Mouse (Mus musculus) kidney, embryonic 16.5 days (tissue): ENCODE measurements around the gene Fndc10. TPM values are rescaled to one million over a fixed set of nuclear protein-coding genes. Genes with fewer than 3 reads are reported as not detected.
A peak's percentile ranks its signal among the peaks of the same experiment; 100 is the strongest.

Source experiments
- ATAC-seq: fragments of 200-750 bp; cut with Nextera tagmentation; 2 replicates; pipeline ENCODE4 v1.8.0; 2017; ENCODE audit warnings: moderate TSS enrichment; ENCODE audit not compliant: low FRiP score, low TSS enrichment
- H3K27ac ChIP-seq: fragments of 300-500 bp; sonication (generic); 2 replicates; pipeline ENCODE4 v1.5.1; 2014; ENCODE audit warnings: low read length
- H3K27me3 ChIP-seq: fragments of 300-500 bp; sonication (generic); 2 replicates; pipeline ENCODE4 v1.6.1; 2014; ENCODE audit warnings: low read length, control low read depth, mixed read lengths; ENCODE audit not compliant: insufficient read depth
- H3K36me3 ChIP-seq: fragments of 300-500 bp; sonication (generic); 2 replicates; pipeline ENCODE4 v1.6.1; 2014; ENCODE audit warnings: low read length, control low read depth, mixed read lengths; ENCODE audit not compliant: insufficient read depth
- H3K4me1 ChIP-seq: fragments of 300-500 bp; sonication (generic); 2 replicates; pipeline ENCODE4 v1.6.1; 2014; ENCODE audit warnings: low read length, control low read depth, mixed read lengths; ENCODE audit not compliant: insufficient read depth
- H3K4me2 ChIP-seq: fragments of 300-500 bp; sonication (generic); replicated peaks from 2 replicates; pipeline ENCODE4 v1.6.1; 2014; ENCODE audit warnings: low read depth, low read length
- H3K4me3 ChIP-seq: fragments of 300-500 bp; sonication (generic); 2 replicates; pipeline ENCODE4 v1.5.1; 2014; ENCODE audit warnings: mild to moderate bottlenecking, low read length
- H3K9ac ChIP-seq: fragments of 300-500 bp; sonication (generic); replicated peaks from 2 replicates; pipeline ENCODE4 v1.6.1; 2014; ENCODE audit warnings: low read length
- H3K9me3 ChIP-seq: fragments of 300-500 bp; sonication (generic); 2 replicates; pipeline ENCODE4 v1.6.1; 2016; ENCODE audit warnings: low read length, control low read depth
- WGBS: fragments of 180-500 bp; shearing (Covaris S2); extraction: QIAGEN DNeasy Blood & Tissue Kit; methylation state at CpG from one replicate; pipeline ENCODE4 v1.1.7; 2014; 5-methylcytosine and 5-hydroxymethylcytosine counted together
- polyA plus RNA-seq: library from polyadenylated mRNA; unstranded; fragments of >200 nt; fragmentation: Nextera tagmentation; extraction: Ambion mirVana; gene quantifications from 2 replicates; pipeline ENCODE4 v1.2.1, GENCODE M21; 2015

Fndc10 gene
- polyA plus RNA-seq, 1 experiment from 2014 or later = 2.8 TPM

GRCm38 (mm10) chr4:155700425-155700824 is 6.3 kb downstream of the Fndc10 start:
- Histone ChIP-seq H3K27me3 (no peaks in the 10 kb centered on the region), H3K4me3 (no peak overlapping the region), H3K27ac (no peak overlapping the region), H3K4me1 (peaks cover 10% of the 10 kb centered on the region; the same call in 1 of the 2 replicates), H3K9ac (no peak overlapping the region), H3K36me3 (no peaks in the 10 kb centered on the region), H3K9me3 (no peaks in the 10 kb centered on the region), H3K4me2 (no peak overlapping the region)
- no peak for ATAC-seq

- H3K4me1 ChIP-seq = peaks cover 11% of the 10 kb centered on the region
- no peak for ATAC-seq
- H3K27ac ChIP-seq = no peak overlapping the region
- 98% methylated on average over 4 of the region's 4 CpGs for WGBS
- no peak overlapping the region for H3K4me2 ChIP-seq
- H3K4me3 ChIP-seq = no peak overlapping the region
- no peak overlapping the region for H3K9ac ChIP-seq
- no peaks in the 10 kb centered on the region for H3K9me3 ChIP-seq
- H3K36me3 ChIP-seq = no peaks in the 10 kb centered on the region
- H3K27me3 ChIP-seq = no peaks in the 10 kb centered on the region
Measured at GRCm38 (mm10) chr4:155703425-155703929, 9.3 kb downstream of the Fndc10 start.

GRCm38 (mm10) chr4:155704721-155705591 is 10.8 kb downstream of the Fndc10 start, which contains the start of gene Ssu72:
Ssu72 (plus strand) TSS chr4:155704800.
- peak within 1 kb of the TSS; percentile 92 for H3K4me2 ChIP-seq
- H3K9me3 ChIP-seq = no peaks in the 10 kb centered on the region
- under 1% methylated on average over 82 of the region's 83 CpGs for WGBS
- H3K27me3 ChIP-seq = no peaks in the 10 kb centered on the region
- H3K4me1 ChIP-seq = peaks cover 12% of the 10 kb centered on the region
- H3K9ac ChIP-seq = peak within 1 kb of the TSS; percentile 84
- H3K4me3 ChIP-seq = peak within 1 kb of the TSS; percentile 79
- peak within 1 kb of the TSS; percentile 92 for H3K27ac ChIP-seq
- peak; percentile 94 for ATAC-seq
- H3K36me3 ChIP-seq = no peaks in the 10 kb centered on the region

GRCm38 (mm10) chr4:155705592-155705929 is 11.4 kb downstream of the Fndc10 start:
- Histone ChIP-seq H3K4me3 (peak overlapping the region; percentile 79), H3K9me3 (no peaks in the 10 kb centered on the region), H3K4me2 (peak overlapping the region; percentile 92), H3K4me1 (peaks cover 18% of the 10 kb centered on the region), H3K36me3 (no peaks in the 10 kb centered on the region), H3K27me3 (no peaks in the 10 kb centered on the region), H3K9ac (peak overlapping the region; percentile 84), H3K27ac (peak overlapping the region; percentile 92)
- under 1% methylated on average over 19 of the region's 19 CpGs for WGBS
- no peak; the same call in 1 of the 2 replicates for ATAC-seq

GRCm38 (mm10) chr4:155708582-155708981 is 14.4 kb downstream of the Fndc10 start:
- no peak overlapping the region for H3K9ac ChIP-seq
- H3K27me3 ChIP-seq = no peaks in the 10 kb centered on the region
- H3K9me3 ChIP-seq = no peaks in the 10 kb centered on the region
- WGBS = 82% methylated on average over 2 of the region's 2 CpGs
- H3K4me1 ChIP-seq = peaks cover 18% of the 10 kb centered on the region
- ATAC-seq = no peak
- no peaks in the 10 kb centered on the region for H3K36me3 ChIP-seq
- no peak overlapping the region for H3K4me2 ChIP-seq
- H3K4me3 ChIP-seq = no peak overlapping the region
- H3K27ac ChIP-seq = no peak overlapping the region

GRCm38 (mm10) chr4:155708988-155709387 is 14.8 kb downstream of the Fndc10 start:
- ATAC-seq = no peak
- Histone ChIP-seq H3K9ac (no peak overlapping the region), H3K9me3 (no peaks in the 10 kb centered on the region), H3K36me3 (no peaks in the 10 kb centered on the region), H3K4me1 (peaks cover 18% of the 10 kb centered on the region), H3K27ac (no peak overlapping the region), H3K27me3 (no peaks in the 10 kb centered on the region), H3K4me2 (no peak overlapping the region), H3K4me3 (no peak overlapping the region)

- Histone ChIP-seq H3K4me1 (peaks cover 14% of the 10 kb centered on the region), H3K4me3 (no peak overlapping the region), H3K27ac (peak overlapping the region; percentile 74), H3K9me3 (no peaks in the 10 kb centered on the region), H3K9ac (no peak overlapping the region), H3K4me2 (no peak overlapping the region), H3K36me3 (peaks cover 5% of the 10 kb centered on the region), H3K27me3 (no peaks in the 10 kb centered on the region)
- 46% methylated on average over 6 of the region's 6 CpGs for WGBS
- no peak for ATAC-seq
Measured at GRCm38 (mm10) chr4:155710521-155711252, 16.5 kb downstream of the Fndc10 start.

- no peaks in the 10 kb centered on the region for H3K9me3 ChIP-seq
- peak; percentile 51; the same call in 1 of the 2 replicates for ATAC-seq
- H3K4me3 ChIP-seq = no peak overlapping the region
- WGBS = 63% methylated on average over 4 of the region's 4 CpGs
- H3K27me3 ChIP-seq = no peaks in the 10 kb centered on the region
- H3K27ac ChIP-seq = no peak overlapping the region
- H3K36me3 ChIP-seq = peaks cover 15% of the 10 kb centered on the region
- H3K4me2 ChIP-seq = no peak overlapping the region
- H3K9ac ChIP-seq = no peak overlapping the region
- no peaks in the 10 kb centered on the region for H3K4me1 ChIP-seq
Measured at GRCm38 (mm10) chr4:155721668-155722083, 27.5 kb downstream of the Fndc10 start.

GRCm38 (mm10) chr4:155727993-155728392 is 33.9 kb downstream of the Fndc10 start:
- Histone ChIP-seq H3K4me3 (no peak overlapping the region), H3K27me3 (no peaks in the 10 kb centered on the region), H3K9me3 (no peaks in the 10 kb centered on the region), H3K4me1 (no peaks in the 10 kb centered on the region), H3K4me2 (no peak overlapping the region), H3K27ac (no peak overlapping the region), H3K9ac (no peak overlapping the region), H3K36me3 (peaks cover 13% of the 10 kb centered on the region; the same call in 1 of the 2 replicates)
- ATAC-seq = no peak
- WGBS = 81% methylated on average over 2 of the region's 2 CpGs
